Mouse (Mus musculus): ENCODE measurements around the gene Rsu1. TPM values are rescaled to one million over a fixed set of nuclear protein-coding genes. Genes with fewer than 3 reads are reported as not detected.

Gene Rsu1
- polyA plus RNA-seq, 1 experiment from 2014 or later = 120 TPM

DNA sequence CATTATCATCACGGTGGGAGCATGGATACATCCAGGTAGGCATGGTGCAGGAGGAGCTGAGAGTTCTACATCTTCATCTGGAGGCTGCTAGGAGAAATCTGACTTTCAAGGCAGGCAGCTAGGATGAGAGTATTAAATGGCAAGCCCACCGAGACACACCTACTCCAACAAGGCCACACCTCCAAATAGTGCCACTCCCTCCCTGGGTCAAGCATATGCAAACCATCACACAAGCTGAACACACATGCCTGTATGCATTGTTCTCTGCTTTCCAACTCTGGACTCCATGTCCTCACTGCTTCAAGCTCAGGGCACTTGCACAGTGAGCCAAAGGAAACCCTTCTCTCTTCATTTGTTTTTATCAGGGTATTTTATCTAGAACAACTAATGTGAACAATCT lies 12.6 kb downstream of the Rsu1 start:
- Histone ChIP-seq H3K4me2 (no peak overlapping the region), H3K9ac (no peak overlapping the region), H3K36me3 (peaks cover 15% of the 10 kb centered on the region), H3K4me3 (no peak overlapping the region), H3K27me3 (no peaks in the 10 kb centered on the region), H3K4me1 (no peaks in the 10 kb centered on the region), H3K9me3 (no peaks in the 10 kb centered on the region), H3K27ac (no peak overlapping the region)
- ATAC-seq (ENCODE audit: insufficient number of reproducible peaks, low FRiP score, low TSS enrichment, low read depth) = no peak
- 78% methylated on average over 2 of the region's 2 CpGs for WGBS

DNA sequence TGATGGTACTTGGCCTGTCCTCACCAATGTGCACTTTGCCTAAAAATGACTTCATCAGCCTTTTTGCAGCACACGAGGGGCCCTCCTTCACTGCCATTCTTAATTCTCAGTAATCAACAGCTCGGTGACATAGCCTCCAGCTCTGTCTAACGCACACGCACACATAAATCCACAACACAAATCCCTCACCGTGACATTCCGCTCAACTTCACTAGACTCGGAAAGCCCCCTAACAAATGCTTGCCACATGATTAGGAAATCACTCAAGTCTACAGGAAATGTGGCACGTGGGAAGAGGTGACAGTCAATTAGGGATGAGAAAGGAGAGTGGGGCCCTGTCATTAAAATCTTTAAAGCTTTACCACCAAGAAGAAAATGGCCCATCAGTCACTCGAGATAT lies 30.5 kb downstream of the Rsu1 start:
- no peak overlapping the region for H3K4me3 ChIP-seq
- no peak overlapping the region for H3K27ac ChIP-seq
- no peaks in the 10 kb centered on the region for H3K27me3 ChIP-seq
- no peak for ATAC-seq (ENCODE audit: insufficient number of reproducible peaks, low FRiP score, low TSS enrichment, low read depth)
- H3K4me2 ChIP-seq = no peak overlapping the region
- peaks cover 9% of the 10 kb centered on the region; the same call in 1 of the 2 replicates for H3K36me3 ChIP-seq
- H3K4me1 ChIP-seq = 0 out of 2 replicates have a peak, but pooled peaks cover under 1% of the 10 kb centered on the region
- no peaks in the 10 kb centered on the region for H3K9me3 ChIP-seq
- H3K9ac ChIP-seq = no peak overlapping the region
- 38% methylated on average over 9 of the region's 9 CpGs for WGBS

DNA sequence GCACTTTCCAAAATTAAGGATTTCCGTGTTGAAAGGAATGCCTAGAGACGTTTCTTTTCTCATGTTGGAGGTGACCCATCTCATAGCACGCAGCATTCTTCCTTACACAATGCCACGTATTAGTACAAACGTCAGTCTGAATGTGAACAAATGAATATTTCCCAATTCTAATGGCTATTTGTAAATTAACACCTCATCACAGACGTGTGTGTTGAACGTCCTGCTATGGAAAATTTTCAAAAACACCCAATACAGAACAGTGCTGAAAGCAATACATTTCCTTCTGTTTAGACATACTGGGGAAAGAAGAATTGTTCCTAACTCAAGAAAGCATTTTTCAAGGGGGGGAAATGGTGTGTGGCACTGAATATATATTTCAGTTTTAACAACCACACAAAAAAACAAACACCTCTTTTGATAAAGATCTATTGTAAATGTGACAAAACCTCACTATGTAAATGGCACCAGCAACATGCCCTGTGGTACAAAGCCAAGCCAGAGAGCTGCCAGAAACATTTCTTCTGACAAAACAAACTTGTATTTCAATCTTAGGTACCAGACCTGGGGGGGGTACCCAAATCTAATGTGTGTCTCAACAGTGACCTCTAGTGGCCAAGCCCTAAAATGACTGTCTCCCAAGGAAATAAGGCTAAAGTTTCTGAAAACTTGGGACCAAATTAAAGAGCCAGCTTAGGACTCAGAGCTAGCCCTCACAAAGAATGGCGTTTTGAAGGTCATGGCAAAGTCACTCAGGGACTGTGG lies 33.9 kb downstream of the Rsu1 start:
- no peak overlapping the region for H3K4me3 ChIP-seq
- H3K27me3 ChIP-seq = no peaks in the 10 kb centered on the region

DNA sequence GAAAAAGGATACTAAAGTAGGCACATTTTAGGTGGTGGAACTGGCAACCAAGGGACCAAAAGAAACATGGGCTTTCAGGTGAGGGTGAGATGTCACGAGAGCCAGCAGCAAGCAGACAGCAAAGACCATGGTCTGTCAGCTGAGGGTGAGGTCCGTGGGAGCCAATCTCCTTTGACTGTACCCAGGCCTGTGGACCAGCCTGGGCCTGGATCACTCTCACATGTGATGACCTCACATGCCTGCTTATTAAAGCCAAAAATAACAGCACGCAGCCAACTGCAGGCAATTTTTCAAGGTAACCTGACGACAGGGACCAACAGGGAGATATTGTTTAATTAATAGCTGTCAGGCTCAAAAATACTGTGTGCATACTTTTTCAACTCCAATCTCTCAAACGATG lies 35.5 kb downstream of the Rsu1 start:
- H3K4me3 ChIP-seq = no peak overlapping the region
- no peaks in the 10 kb centered on the region for H3K9me3 ChIP-seq
- no peak overlapping the region for H3K27ac ChIP-seq
- no peak overlapping the region for H3K9ac ChIP-seq
- 0 out of 2 replicates have a peak, but pooled peaks cover 12% of the 10 kb centered on the region for H3K4me1 ChIP-seq
- no peak overlapping the region for H3K4me2 ChIP-seq
- 45% methylated on average over 5 of the region's 5 CpGs for WGBS
- 0 out of 2 replicates have a peak, but pooled peaks cover 7% of the 10 kb centered on the region for H3K36me3 ChIP-seq
- no peaks in the 10 kb centered on the region for H3K27me3 ChIP-seq
- ATAC-seq (ENCODE audit: insufficient number of reproducible peaks, low FRiP score, low TSS enrichment, low read depth) = no peak

More for the DNA sequence above, 33.9 kb downstream of the Rsu1 start:
- 0 out of 2 replicates have a peak, but pooled peaks cover 12% of the 10 kb centered on the region for H3K4me1 ChIP-seq
- no peak overlapping the region for H3K9ac ChIP-seq
- H3K27ac ChIP-seq = no peak overlapping the region
- 66% methylated on average over 8 of the region's 8 CpGs for WGBS
- H3K4me2 ChIP-seq = no peak overlapping the region
- no peaks in the 10 kb centered on the region for H3K9me3 ChIP-seq
- H3K36me3 ChIP-seq = peaks cover 7% of the 10 kb centered on the region; the same call in 1 of the 2 replicates
- ATAC-seq (ENCODE audit: insufficient number of reproducible peaks, low FRiP score, low TSS enrichment, low read depth) = no peak

DNA sequence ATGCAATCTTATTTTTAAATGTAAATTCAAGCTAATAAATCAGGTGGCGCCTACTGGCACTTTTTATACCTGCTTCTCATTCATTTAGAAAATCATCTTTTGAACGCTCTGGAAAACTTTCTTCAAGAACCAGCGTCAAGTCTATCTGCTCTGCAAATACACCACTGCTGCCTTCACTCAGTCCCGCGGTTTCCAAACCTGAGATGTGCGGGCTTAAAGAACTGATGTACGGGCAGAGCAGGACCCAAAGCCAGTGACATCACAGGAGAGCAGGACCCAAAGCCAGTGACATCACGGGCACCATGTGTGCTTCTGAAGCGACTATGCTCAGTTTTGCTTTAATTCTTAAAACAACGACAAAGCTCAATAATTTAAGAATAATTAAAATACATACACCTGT lies 36.4 kb downstream of the Rsu1 start:
- no peak for ATAC-seq (ENCODE audit: insufficient number of reproducible peaks, low FRiP score, low TSS enrichment, low read depth)
- Histone ChIP-seq H3K27me3 (no peaks in the 10 kb centered on the region), H3K36me3 (0 out of 2 replicates have a peak, but pooled peaks cover 7% of the 10 kb centered on the region), H3K4me3 (no peak overlapping the region), H3K4me2 (no peak overlapping the region), H3K9ac (no peak overlapping the region), H3K9me3 (no peaks in the 10 kb centered on the region), H3K4me1 (0 out of 2 replicates have a peak, but pooled peaks cover 12% of the 10 kb centered on the region), H3K27ac (no peak overlapping the region)
- WGBS = 84% methylated on average over 10 of the region's 10 CpGs

DNA sequence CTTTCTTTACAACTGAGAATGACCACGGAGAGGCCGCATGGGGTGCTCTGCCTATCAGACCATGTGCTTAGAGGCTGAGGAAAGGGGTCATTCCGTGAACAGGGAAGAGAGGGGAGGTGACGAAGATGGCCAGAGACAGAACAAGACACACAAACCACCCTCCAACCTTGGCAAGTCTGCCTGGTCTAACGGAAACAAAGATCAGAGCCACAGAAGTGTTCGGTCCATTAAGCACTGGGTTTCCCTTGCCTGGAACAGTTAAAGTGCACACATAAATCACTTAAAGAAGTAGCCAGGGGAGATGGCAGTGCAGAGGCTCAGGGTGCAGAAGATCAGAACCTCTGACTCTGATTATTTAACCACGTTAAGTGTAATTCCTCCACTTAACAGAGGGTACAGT lies 37.3 kb downstream of the Rsu1 start:
- Histone ChIP-seq H3K27ac (no peak overlapping the region), H3K27me3 (no peaks in the 10 kb centered on the region), H3K4me1 (0 out of 2 replicates have a peak, but pooled peaks cover 12% of the 10 kb centered on the region), H3K9me3 (no peaks in the 10 kb centered on the region), H3K4me3 (no peak overlapping the region), H3K4me2 (no peak overlapping the region), H3K36me3 (no peaks in the 10 kb centered on the region), H3K9ac (no peak overlapping the region)
- no peak for ATAC-seq (ENCODE audit: insufficient number of reproducible peaks, low FRiP score, low TSS enrichment, low read depth)
- 34% methylated on average over 7 of the region's 7 CpGs for WGBS

DNA sequence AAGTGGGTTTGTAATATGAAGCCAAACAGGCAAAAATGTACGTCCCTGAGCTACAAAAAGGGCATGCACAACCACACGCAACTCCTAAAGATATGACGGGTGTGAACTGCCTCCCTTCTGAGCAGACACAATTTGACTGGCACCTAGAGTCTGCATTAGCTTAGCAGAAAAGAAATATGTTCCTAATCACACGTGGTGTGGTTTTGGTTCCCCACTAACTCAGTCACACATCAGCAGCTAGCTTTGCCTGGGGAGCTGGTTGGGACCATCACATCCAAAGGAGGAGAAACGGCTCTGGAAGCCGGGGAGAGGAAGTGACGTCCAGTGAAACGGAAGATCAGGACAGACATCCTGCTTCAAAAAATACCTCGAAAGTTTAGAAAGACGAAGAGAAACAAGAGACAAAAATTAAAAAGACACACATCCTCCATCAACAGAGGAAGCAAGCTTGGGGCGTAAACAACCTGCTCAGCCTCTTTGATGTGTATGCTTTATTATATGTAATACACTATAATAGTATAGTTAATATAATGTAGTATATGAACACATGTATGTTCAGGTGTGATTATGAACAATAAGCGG lies 37.9 kb downstream of the Rsu1 start:
- Histone ChIP-seq H3K9ac (no peak overlapping the region), H3K27me3 (no peaks in the 10 kb centered on the region), H3K36me3 (no peaks in the 10 kb centered on the region), H3K4me3 (no peak overlapping the region), H3K4me2 (no peak overlapping the region), H3K9me3 (no peaks in the 10 kb centered on the region), H3K4me1 (0 out of 2 replicates have a peak, but pooled peaks cover 12% of the 10 kb centered on the region), H3K27ac (no peak overlapping the region)
- 35% methylated on average over 12 of the region's 12 CpGs for WGBS
- ATAC-seq (ENCODE audit: insufficient number of reproducible peaks, low FRiP score, low TSS enrichment, low read depth) = no peak

DNA sequence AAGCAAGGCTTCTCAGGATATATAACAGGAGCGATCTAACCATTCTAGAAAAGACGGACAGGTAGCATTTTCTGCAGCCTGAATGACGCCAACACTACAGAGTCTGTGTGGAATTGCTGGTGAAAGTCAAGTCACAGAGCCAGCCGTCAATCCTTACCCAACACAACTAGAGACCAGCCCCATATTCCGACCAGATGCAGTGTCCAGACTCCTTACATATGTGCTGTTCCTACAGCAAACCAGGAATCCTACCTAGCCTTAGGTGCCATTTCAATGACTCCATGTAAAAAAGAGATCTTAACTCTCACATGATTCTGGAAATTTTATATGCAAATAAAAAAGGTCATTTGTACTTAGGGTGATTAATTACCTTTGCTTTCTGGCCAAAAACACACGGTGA lies 38.9 kb downstream of the Rsu1 start:
- H3K9ac ChIP-seq = no peak overlapping the region
- no peak for ATAC-seq (ENCODE audit: insufficient number of reproducible peaks, low FRiP score, low TSS enrichment, low read depth)
- no peaks in the 10 kb centered on the region for H3K36me3 ChIP-seq
- H3K4me3 ChIP-seq = no peak overlapping the region
- H3K9me3 ChIP-seq = no peaks in the 10 kb centered on the region
- no peaks in the 10 kb centered on the region for H3K27me3 ChIP-seq
- no peak overlapping the region for H3K27ac ChIP-seq
- H3K4me2 ChIP-seq = no peak overlapping the region
- WGBS = 45% methylated on average over 6 of the region's 6 CpGs
- 0 out of 2 replicates have a peak, but pooled peaks cover 12% of the 10 kb centered on the region for H3K4me1 ChIP-seq

DNA sequence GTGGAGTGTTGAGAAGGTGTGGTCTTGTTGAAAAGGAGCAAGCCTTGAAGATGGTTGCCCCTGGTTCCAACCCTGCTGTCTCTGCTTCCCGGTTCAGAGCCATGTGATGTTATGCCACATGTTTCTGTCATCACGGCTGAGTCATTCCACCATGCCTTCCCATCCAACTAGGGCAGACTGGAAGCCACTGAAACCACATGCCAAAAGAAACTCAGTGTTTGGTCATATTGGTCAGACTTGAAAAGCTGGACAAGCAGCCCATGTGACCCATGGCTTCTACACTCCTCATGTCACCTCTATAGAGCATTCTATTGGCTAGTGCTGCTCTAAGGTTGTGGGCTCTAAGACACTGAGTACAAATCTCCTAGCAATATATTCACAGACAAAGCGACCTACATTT lies 41.5 kb downstream of the Rsu1 start:
- Histone ChIP-seq H3K9ac (no peak overlapping the region), H3K27me3 (no peaks in the 10 kb centered on the region), H3K36me3 (no peaks in the 10 kb centered on the region), H3K9me3 (no peaks in the 10 kb centered on the region), H3K27ac (no peak overlapping the region), H3K4me3 (no peak overlapping the region), H3K4me2 (no peak overlapping the region), H3K4me1 (0 out of 2 replicates have a peak, but pooled peaks cover 10% of the 10 kb centered on the region)
- WGBS = 82% methylated on average over 3 of the region's 3 CpGs
- ATAC-seq (ENCODE audit: insufficient number of reproducible peaks, low FRiP score, low TSS enrichment, low read depth) = no peak

DNA sequence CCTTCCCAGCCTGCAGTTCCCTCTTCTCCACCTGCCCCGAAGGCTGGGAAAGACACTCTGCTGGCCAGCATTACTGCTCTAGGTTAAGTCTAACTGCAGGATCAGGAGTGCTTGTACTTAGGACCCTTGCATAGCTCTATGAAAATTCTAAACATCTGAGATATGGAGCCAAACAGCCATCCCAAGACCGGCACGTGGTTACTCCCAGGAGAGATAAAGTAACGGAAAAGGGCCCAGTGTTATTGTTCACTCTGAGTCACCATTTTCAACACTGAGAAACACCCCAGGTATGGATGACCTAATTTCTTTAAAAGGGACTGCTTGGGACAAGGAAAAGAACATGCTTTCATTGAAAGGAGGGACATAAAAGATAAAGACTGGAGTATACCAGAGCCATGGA lies 45.2 kb downstream of the Rsu1 start:
- 80% methylated on average over 4 of the region's 4 CpGs for WGBS
- Histone ChIP-seq H3K9ac (no peak overlapping the region), H3K27me3 (no peaks in the 10 kb centered on the region), H3K4me1 (no peaks in the 10 kb centered on the region), H3K36me3 (0 out of 2 replicates have a peak, but pooled peaks cover 4% of the 10 kb centered on the region), H3K4me3 (no peak overlapping the region), H3K4me2 (no peak overlapping the region), H3K9me3 (no peaks in the 10 kb centered on the region), H3K27ac (no peak overlapping the region)
- no peak for ATAC-seq (ENCODE audit: insufficient number of reproducible peaks, low FRiP score, low TSS enrichment, low read depth)

DNA sequence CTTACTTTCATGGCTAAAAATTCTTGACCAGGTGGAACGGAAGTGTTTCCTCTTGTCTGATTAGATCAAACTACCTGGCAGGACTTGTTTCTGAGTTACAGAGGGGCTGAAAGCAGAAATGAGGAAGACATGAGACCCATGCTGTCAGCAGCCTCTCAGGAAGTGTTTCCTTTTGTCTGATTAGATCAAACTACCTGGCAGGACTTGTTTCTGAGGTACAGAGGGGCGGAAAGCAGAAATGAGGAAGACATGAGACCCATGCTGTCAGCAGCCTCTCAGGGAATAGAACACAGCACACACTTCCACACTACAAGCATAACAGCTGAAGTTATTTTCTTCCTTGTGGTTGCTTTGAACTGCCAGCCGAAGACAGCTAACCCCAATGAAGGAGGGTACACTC lies 46.7 kb downstream of the Rsu1 start:
- Histone ChIP-seq H3K4me2 (no peak overlapping the region), H3K27ac (no peak overlapping the region), H3K4me3 (no peak overlapping the region), H3K4me1 (no peaks in the 10 kb centered on the region), H3K9me3 (no peaks in the 10 kb centered on the region), H3K9ac (no peak overlapping the region), H3K36me3 (0 out of 2 replicates have a peak, but pooled peaks cover 4% of the 10 kb centered on the region), H3K27me3 (no peaks in the 10 kb centered on the region)
- WGBS = 87% methylated on average over 3 of the region's 3 CpGs
- no peak for ATAC-seq (ENCODE audit: insufficient number of reproducible peaks, low FRiP score, low TSS enrichment, low read depth)

DNA sequence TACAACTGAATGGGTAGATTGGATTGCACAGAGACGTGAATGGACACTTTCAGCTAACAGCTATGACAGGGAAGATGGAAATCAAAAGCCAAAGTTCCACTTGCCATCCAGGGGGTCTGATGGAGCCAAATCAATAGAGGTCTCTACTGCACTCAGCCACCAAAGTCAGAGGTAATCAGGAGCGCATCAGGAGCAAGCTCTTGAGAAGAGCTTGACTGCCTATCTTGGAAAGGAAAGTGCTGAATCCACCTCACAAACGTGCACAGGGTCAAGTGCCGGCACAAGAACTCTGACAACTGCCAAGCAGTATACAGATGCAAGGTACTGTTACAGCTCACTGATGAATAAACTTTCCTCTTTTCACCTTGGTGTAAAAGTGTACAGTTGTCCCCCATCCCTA lies 47.8 kb downstream of the Rsu1 start:
- Histone ChIP-seq H3K4me2 (no peak overlapping the region), H3K36me3 (0 out of 2 replicates have a peak, but pooled peaks cover 4% of the 10 kb centered on the region), H3K27ac (no peak overlapping the region), H3K27me3 (no peaks in the 10 kb centered on the region), H3K4me3 (no peak overlapping the region), H3K9me3 (no peaks in the 10 kb centered on the region), H3K9ac (no peak overlapping the region), H3K4me1 (no peaks in the 10 kb centered on the region)
- ATAC-seq (ENCODE audit: insufficient number of reproducible peaks, low FRiP score, low TSS enrichment, low read depth) = no peak
- WGBS = 79% methylated on average over 4 of the region's 4 CpGs
